Mouse (Mus musculus) forebrain, embryonic 14.5 days (tissue): ENCODE data around the gene Cntnap5a. TPM values are rescaled to one million over a fixed set of nuclear protein-coding genes. Genes with fewer than 3 reads are reported as not detected.

Experiments used
- ATAC-seq: fragments of 200-750 bp; cut with Nextera tagmentation; 2 replicates; pipeline ENCODE4 v1.8.0; 2017; ENCODE audit warnings: mild to moderate bottlenecking, moderate library complexity
- DNase-seq: peaks from one replicate; pipeline ENCODE4 v3.0.0-alpha.2; 2015; ENCODE audit warnings: low spot score
- H3K27ac ChIP-seq: fragments of 300-500 bp; sonication (generic); 2 replicates; pipeline ENCODE4 v1.5.1; 2014; ENCODE audit warnings: low read depth, mild to moderate bottlenecking, control low read depth, low read length, moderate library complexity
- H3K27me3 ChIP-seq: fragments of 300-500 bp; sonication (generic); replicated peaks from 2 replicates; pipeline ENCODE4 v1.6.1; 2014; ENCODE audit warnings: low read length, control low read depth, mixed read lengths; ENCODE audit not compliant: control insufficient read depth, insufficient read depth
- H3K36me3 ChIP-seq: fragments of 300-500 bp; sonication (generic); 2 replicates; pipeline ENCODE4 v1.6.1; 2014; ENCODE audit warnings: low read length, control low read depth; ENCODE audit not compliant: control insufficient read depth, insufficient read depth
- H3K4me1 ChIP-seq: fragments of 300-500 bp; sonication (generic); 2 replicates; pipeline ENCODE4 v1.6.1; 2014; ENCODE audit warnings: antibody characterized with exemption, low read length, control low read depth; ENCODE audit not compliant: control insufficient read depth, insufficient read depth
- H3K4me2 ChIP-seq: fragments of 300-500 bp; sonication (generic); 2 replicates; pipeline ENCODE4 v1.6.1; 2014; ENCODE audit warnings: mild to moderate bottlenecking, control low read depth, low read length
- H3K4me3 ChIP-seq: fragments of 300-500 bp; sonication (generic); 2 replicates; pipeline ENCODE4 v1.5.1; 2014; ENCODE audit warnings: low read depth, low read length, control low read depth
- H3K9ac ChIP-seq: fragments of 300-500 bp; sonication (generic); 2 replicates; pipeline ENCODE4 v1.6.1; 2014; ENCODE audit warnings: mild to moderate bottlenecking, low read length, control low read depth, moderate library complexity
- H3K9me3 ChIP-seq: fragments of 300-500 bp; sonication (generic); replicated peaks from 2 replicates; pipeline ENCODE4 v1.6.1; 2016; ENCODE audit warnings: low read length, control low read depth, mixed read lengths; ENCODE audit not compliant: control insufficient read depth
- WGBS: fragments of 180-500 bp; shearing (Covaris S2); extraction: QIAGEN DNeasy Blood & Tissue Kit; methylation state at CpG from one replicate; pipeline ENCODE4 v1.1.7; 2014; 5-methylcytosine and 5-hydroxymethylcytosine counted together
- polyA plus RNA-seq: library from polyadenylated mRNA; unstranded; fragments of >200 nt; fragmentation: Nextera tagmentation; extraction: Ambion mirVana; gene quantifications from 2 replicates; pipeline ENCODE4 v1.2.1, GENCODE M21; 2014

Cntnap5a gene
- polyA plus RNA-seq: 0.29 and 0.45 TPM in 2 replicates

DNA sequence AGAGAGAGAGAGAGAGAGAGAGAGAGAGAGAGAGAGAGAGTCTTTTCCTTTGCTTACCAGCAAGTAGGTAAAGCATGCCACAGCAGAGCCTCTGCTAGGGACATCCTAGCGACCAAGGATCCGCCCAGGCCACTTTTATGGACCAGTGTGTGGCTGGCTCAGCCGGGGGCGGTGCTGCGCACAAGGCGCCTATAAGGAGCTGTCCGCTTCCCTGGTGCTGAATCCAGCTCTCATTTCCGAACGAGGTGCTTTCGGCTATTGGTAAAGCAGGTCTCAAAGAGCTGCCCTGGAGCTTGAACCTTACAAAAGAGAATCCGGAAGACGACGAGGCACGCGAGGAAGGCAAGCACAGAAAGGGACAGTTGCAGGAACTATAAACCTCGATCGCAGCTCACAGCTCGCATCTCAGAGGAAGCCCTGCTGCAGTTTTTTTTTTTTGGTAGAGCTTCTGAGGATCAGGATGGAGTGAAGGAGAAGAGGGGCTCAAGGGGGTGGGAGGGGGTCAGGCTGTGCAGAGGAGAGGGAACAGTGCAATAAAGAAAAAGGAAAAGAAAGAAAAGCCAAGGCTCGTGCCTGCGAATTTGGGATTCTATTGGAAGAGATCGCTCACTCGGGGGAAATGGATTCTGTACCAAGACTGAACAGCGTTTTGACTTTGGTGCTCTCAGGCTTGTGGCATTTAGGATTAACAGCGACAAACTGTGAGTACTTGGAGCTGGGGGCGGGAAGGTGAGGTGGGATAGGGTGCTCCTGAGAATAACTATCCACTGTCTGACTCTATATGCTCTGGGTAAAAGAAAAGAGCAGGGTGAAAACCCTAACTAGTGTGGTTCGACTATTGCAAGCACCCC lies at the start of gene Cntnap5a:
Gene Cntnap5a, plus strand, starts transcription at position 239 of the 851 bp plus-strand sequence.
- H3K27me3 ChIP-seq: no peaks in the 10 kb centered on the region
- ATAC-seq (peak; percentile 76; the same call in 1 of the 2 replicates), DNase-seq (peak; percentile 67)
- peak within 1 kb of the TSS; percentile 45 for H3K9ac ChIP-seq
- peak within 1 kb of the TSS; percentile 53 for H3K4me2 ChIP-seq
- peak within 1 kb of the TSS; percentile 28 for H3K4me3 ChIP-seq
- no peaks in the 10 kb centered on the region for H3K4me1 ChIP-seq
- H3K9me3 ChIP-seq: no peaks in the 10 kb centered on the region
- no peak within 1 kb of the TSS for H3K27ac ChIP-seq
- 11% methylated on average over 26 of the region's 26 CpGs for WGBS
- no peaks in the 10 kb centered on the region for H3K36me3 ChIP-seq

DNA sequence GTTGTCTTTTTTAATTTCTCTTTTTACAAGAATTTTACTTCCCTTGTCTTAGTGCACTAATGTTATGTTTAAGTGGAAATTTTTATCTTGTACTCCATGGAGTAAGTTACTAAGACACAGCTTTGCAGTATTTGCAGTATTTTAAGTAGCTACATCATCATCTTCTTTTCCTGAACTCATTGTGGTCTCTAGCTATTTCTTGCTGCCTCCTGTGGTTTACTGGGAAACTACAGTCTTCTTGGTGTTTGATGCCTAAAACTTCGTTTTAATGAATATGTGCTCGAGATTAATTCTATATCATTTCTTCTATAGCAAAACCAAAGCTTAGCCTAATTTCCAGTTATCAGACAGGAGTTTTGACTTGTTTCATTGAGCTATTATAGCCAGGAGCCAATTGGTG lies 37.6 kb upstream of the Cntnap5a start:
- H3K27ac ChIP-seq: no peak overlapping the region
- 87% methylated on average over 2 of the region's 2 CpGs for WGBS
- no peak for ATAC-seq
- no peak overlapping the region for H3K9ac ChIP-seq
- no peak for DNase-seq
- no peaks in the 10 kb centered on the region for H3K27me3 ChIP-seq
- H3K9me3 ChIP-seq: no peaks in the 10 kb centered on the region
- H3K36me3 ChIP-seq: no peaks in the 10 kb centered on the region
- no peaks in the 10 kb centered on the region for H3K4me1 ChIP-seq
- H3K4me2 ChIP-seq: no peak overlapping the region
- no peak overlapping the region for H3K4me3 ChIP-seq

DNA sequence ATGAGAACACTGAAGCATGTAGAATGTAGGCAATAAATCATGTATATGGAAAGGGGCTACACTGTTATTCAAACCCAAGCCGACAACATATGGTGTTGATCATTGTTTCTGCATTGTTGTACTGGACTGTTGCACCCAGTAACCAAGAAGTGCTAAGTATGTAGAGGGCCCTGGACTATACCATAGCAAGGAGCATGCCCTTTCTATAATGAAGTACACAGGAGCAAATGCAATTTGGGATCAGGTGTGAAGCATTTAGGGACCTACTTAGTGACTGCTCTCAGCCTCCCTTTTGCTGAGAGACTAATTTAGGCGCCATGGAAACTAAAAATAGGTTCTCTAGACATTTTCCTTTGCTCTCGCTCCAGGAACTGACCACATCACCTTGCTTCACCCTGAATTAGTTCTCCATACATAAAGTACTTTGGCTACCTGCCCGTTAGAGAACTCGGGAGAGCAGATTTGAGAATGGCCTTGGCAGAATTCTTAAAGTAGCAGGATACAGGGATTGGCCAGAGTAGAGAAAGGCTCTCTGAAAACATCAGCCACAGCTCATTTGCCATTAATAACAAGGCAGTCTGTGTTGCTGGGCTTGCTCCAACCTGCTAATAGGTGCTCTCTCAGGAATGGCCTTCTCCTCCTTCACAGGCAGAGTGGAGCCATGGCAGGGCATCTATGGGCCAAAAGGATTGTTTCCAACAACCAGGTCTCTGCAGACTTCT lies 26.1 kb upstream of the Cntnap5a start:
- DNase-seq (peak; percentile 52), ATAC-seq (peak; percentile 54; the same call in 1 of the 2 replicates)
- 71% methylated on average over 5 of the region's 5 CpGs for WGBS
- no peaks in the 10 kb centered on the region for H3K27me3 ChIP-seq
- no peak overlapping the region for H3K4me2 ChIP-seq
- no peak overlapping the region for H3K9ac ChIP-seq
- no peaks in the 10 kb centered on the region for H3K36me3 ChIP-seq
- H3K9me3 ChIP-seq: no peaks in the 10 kb centered on the region
- no peak overlapping the region for H3K4me3 ChIP-seq
- no peak overlapping the region for H3K27ac ChIP-seq
- H3K4me1 ChIP-seq: no peaks in the 10 kb centered on the region

DNA sequence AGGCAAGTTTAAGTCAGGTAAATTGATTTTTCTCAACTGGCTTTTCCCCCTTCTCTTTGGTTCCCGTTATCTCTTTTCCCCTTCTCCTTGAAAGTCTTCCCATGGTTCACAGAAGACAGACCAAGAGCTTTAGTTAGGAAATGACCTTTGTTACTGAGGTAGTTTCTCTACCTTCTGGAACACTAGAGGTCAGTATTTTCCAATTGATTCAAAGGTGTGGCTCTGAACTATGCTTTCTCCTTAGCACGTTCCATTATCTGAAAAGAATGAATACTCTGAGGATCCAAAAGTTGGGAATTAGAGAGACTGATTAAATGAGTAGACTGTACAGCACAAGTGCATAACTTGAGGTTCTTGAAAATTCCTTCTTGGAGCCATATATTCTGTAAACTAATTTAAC lies 1.9 kb downstream of the Cntnap5a start:
- H3K9me3 ChIP-seq: no peaks in the 10 kb centered on the region
- WGBS: 30% methylated on average over 2 of the region's 2 CpGs
- no peaks in the 10 kb centered on the region for H3K27me3 ChIP-seq
- no peak for ATAC-seq
- no peaks in the 10 kb centered on the region for H3K36me3 ChIP-seq
- H3K4me3 ChIP-seq: no peak overlapping the region
- no peak overlapping the region for H3K9ac ChIP-seq
- H3K4me1 ChIP-seq: no peaks in the 10 kb centered on the region
- peak; percentile 34 for DNase-seq
- H3K27ac ChIP-seq: no peak overlapping the region
- no peak overlapping the region for H3K4me2 ChIP-seq

DNA sequence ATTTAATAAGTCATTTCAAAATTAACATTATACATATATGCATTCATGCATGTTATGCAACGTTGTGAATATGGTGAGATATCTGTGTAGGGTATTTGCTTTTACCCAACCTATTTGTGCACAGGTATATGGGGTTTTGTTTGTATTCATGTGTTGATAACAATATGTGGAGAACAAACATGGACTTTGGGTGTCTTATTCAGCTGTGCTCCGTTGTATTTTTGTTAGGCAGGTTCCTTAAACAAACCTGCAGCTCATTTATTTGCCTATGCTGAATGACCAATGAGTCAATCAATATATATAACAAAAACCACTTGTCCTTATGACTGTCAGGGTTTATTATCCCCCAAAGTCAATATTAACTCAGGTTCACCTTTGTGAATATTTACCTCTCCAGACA lies 15.2 kb downstream of the Cntnap5a start:
- Histone ChIP-seq H3K27me3 (no peaks in the 10 kb centered on the region), H3K4me1 (no peaks in the 10 kb centered on the region), H3K9me3 (no peaks in the 10 kb centered on the region), H3K4me3 (no peak overlapping the region), H3K27ac (no peak overlapping the region), H3K9ac (no peak overlapping the region), H3K4me2 (no peak overlapping the region), H3K36me3 (no peaks in the 10 kb centered on the region)
- DNase-seq: no peak
- ATAC-seq: no peak
- WGBS: 66% methylated on average over 2 of the region's 2 CpGs

DNA sequence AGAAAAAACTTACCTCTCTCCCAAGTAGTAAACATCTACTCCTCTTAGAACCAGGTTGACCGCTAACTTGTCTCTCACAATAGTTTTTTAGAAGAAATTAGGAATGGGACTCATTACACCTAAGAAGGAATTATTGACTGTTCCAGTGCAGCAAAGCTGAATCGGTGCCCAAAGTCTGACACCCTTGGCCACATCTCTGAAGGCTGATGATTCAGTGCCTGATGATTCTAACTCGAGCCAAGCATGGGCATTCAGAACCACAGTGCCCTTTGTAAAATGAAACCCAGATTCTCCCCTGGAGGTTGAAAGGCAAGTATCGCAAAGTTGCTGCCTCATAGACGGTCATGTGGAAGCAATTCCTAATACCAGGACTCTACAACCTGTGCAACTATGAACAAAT lies 58.0 kb downstream of the Cntnap5a start:
- WGBS: 84% methylated on average over 5 of the region's 5 CpGs
- Histone ChIP-seq H3K36me3 (no peaks in the 10 kb centered on the region), H3K4me1 (no peaks in the 10 kb centered on the region), H3K9me3 (no peaks in the 10 kb centered on the region), H3K27me3 (no peaks in the 10 kb centered on the region), H3K9ac (no peak overlapping the region), H3K4me2 (no peak overlapping the region), H3K27ac (no peak overlapping the region), H3K4me3 (no peak overlapping the region)
- no peak for ATAC-seq
- no peak for DNase-seq

DNA sequence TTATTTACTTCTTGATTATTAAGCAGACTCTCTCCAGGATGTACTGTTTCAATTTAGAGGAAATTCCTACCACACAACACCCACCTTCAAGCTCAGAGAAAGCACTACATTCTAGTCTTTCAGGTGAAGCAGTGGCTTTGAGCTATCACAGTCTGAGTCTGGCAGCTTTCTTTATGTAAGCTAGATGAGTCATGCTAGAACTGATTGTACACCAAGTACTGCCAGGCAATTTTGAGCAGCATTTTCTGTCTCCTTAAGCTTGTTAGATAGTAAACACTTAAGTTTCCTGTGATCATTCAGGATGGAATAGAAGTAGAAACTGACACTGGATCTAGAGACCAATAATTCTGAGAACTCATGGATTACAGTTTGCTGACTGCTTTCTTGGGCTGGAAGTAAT lies 61.0 kb downstream of the Cntnap5a start:
- ATAC-seq (no peak), DNase-seq (no peak)
- no peaks in the 10 kb centered on the region for H3K9me3 ChIP-seq
- no peaks in the 10 kb centered on the region for H3K27me3 ChIP-seq
- H3K4me2 ChIP-seq: no peak overlapping the region
- H3K9ac ChIP-seq: no peak overlapping the region
- H3K4me1 ChIP-seq: no peaks in the 10 kb centered on the region
- no peak overlapping the region for H3K4me3 ChIP-seq
- no peaks in the 10 kb centered on the region for H3K36me3 ChIP-seq
- no peak overlapping the region for H3K27ac ChIP-seq

DNA sequence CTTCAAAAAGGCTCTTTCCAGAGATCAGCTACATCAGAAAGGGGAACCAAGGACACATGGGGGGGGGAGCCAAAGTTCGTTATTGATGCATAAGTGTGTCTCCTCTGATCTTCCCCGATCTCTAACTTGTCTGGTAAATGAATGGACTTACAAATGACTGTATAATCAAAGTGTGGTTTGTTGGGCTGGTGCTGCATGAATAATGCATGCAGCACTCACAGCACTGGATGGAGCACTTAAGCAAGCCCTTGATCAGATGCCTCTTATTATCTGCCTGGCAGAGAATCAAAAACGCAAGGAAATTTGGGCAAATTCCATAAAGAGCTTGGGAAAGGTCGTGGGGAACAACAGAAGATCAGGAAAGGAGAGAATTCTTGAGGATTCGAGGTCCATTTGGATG lies 100.2 kb downstream of the Cntnap5a start:
- no peak overlapping the region for H3K9ac ChIP-seq
- no peaks in the 10 kb centered on the region for H3K9me3 ChIP-seq
- peak overlapping the region; percentile 6; the same call in 1 of the 2 replicates for H3K4me2 ChIP-seq
- no peaks in the 10 kb centered on the region for H3K27me3 ChIP-seq
- WGBS: 9% methylated on average over 5 of the region's 5 CpGs
- 0 out of 2 replicates have a peak, but pooled peaks cover 6% of the 10 kb centered on the region for H3K4me1 ChIP-seq
- DNase-seq (peak; percentile 82), ATAC-seq (peak; percentile 94)
- H3K36me3 ChIP-seq: no peaks in the 10 kb centered on the region
- no peak overlapping the region for H3K4me3 ChIP-seq
- H3K27ac ChIP-seq: no peak overlapping the region

DNA sequence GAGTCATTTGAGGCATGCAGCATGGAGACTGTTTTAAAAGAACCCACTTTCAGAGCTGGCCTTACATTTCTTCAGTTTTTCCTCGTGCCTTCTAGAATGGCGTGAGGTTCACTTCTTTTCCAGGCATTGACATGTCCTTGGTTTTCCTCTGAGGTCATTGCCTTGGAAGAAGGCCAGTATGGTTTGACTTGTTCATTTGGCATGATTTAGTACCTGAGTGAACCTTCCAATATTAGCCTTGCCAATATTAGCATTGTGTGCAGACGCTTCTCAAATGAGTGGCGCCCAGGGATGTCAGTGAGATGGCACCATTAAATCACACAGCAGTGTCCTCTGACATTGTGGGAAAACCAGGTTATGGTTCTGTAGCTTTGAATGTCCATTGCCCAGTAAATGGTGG lies 158.0 kb downstream of the Cntnap5a start:
- no peaks in the 10 kb centered on the region for H3K4me1 ChIP-seq
- no peaks in the 10 kb centered on the region for H3K27me3 ChIP-seq
- H3K9me3 ChIP-seq: no peaks in the 10 kb centered on the region
- no peak overlapping the region for H3K4me2 ChIP-seq
- no peaks in the 10 kb centered on the region for H3K36me3 ChIP-seq
- no peak overlapping the region for H3K9ac ChIP-seq
- ATAC-seq: no peak
- DNase-seq: no peak
- 94% methylated on average over 4 of the region's 4 CpGs for WGBS
- H3K27ac ChIP-seq: no peak overlapping the region
- no peak overlapping the region for H3K4me3 ChIP-seq
